Mouse (Mus musculus) induced T-regulatory cell, adult 2 months (primary cell): ENCODE data around the gene Frat2.

ENCODE experiments used
- DNase-seq: peaks from one replicate; pipeline ENCODE4 v3.0.0-alpha.2; 2012; ENCODE audit warnings: low read depth

The Frat2 gene

DNA sequence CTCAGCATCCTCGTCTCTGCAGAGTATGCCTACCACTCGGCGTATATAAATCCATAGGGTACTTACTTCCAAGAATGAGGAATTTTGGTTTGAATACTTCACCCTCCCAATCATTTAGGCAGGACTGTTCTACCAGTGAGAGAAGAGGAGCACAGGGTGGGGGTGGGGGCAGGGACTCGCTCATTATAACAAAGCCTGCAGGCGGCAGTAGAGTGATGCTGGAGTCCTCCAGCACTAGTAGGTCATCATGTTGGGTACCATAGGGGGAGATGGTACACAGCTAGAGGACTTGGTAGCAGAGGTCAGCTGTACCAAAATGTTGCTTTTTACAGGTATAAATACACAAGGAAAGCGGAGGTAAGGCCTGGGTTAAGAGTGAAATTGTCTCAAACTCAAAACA lies 3.6 kb downstream of the Frat2 start:
- DNase-seq, result peak; percentile 71

DNA sequence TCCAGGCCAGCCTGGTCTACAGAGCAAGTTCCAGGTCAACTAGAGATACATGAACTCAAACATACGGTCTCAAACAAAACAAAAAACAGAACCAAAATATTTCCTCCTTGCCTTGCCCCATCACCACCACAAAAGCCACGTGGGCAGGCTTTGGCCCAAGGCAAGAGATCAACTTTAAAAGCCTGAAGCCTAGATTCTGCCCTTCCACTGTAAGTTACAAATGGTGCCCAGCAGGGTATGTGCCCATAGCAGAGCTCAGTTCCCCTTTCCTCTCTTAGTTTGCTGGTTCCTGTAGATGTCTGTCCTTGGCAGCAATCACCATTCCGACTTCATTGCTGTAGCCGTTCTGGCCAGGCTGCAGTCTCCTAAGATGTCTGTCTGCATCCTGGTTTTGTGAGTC lies 5.2 kb downstream of the Frat2 start:
- DNase-seq, result no peak

DNA sequence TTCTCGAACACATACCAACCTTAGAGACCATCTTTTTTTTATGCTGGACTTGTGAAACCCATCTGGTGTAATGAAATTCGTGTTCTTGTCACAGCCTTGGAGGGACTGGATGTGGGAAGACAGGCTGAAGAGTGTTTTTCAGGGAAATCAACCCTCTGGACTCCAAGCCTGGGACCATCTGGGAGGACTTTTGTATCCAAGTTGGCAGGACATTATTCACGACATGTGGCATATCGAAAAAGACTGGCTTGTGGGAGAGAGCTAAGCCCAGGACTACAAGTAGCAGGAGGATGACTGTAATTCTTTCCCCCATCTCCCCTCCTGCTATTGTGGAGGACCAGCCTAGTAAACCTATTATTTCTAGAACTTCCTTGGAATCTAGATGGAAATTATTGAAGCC lies 5.7 kb downstream of the Frat2 start:
- DNase-seq, result no peak

DNA sequence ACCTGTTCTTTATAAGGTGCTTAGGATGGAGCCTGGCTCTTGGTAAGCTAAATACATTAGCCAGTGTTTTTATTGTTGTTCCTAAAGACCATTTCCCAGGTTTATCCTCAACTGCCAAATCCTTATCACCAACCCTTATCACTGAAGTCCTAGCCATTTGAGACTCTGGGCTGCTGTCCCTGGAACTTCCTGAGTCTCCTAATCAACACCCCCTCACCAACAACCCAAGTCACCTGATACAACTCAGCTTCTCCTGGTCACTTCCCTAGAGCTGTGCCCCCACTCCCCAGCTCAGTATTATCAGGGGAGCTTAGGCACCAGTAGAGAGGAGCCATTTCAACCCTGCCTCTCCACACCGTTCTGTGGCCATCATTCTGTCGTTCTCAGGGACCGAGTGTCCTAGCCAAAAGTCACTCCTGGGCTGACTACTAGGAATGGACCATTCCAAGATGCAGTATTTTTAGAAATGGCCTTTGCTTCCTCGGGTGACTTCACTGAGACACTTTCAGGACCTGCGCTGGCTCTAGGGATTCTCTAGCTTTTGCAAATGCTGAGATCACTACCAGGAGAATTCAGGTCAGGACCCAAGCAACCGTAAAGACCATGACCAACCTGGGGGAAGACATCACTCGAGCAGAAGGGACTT lies 6.7 kb downstream of the Frat2 start:
- DNase-seq, result no peak

DNA sequence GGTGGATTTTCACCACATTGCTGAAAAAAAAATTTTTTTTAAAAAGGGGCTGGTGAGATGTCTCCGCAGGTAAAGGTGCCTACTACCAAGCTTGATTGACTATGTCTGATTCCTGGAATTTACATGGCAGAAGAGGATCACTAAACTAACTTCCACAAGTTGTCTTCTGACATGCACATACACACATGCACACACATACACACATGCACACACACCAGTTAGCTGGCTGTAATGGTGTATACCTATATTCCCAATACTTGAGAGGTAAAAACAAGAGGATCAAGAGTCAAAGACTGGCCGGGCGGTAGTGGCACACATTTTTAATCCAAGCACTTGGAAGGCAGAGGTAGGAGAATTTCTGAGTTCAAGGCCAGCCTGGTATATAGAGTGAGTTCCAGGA lies 8.2 kb downstream of the Frat2 start:
- no peak for DNase-seq

DNA sequence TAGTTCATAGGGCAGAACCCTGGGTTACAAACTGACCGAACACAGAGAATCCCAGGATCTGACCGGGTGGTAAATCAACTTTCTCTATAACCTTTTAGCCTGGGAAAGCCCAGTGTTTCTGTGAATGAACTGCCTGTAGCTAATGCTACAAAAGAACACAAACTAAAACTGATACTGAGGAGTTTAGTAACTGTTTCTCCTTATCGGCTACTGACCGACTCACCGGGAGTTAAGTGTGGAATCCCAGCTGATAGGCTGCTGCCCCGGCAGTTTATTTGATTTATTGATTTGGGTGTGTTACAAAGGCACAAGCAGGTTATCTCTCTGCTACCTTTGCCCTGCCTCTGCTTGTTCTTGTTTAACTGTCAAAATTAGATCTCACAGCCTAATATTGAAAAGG lies 9.1 kb downstream of the Frat2 start:
- no peak for DNase-seq

DNA sequence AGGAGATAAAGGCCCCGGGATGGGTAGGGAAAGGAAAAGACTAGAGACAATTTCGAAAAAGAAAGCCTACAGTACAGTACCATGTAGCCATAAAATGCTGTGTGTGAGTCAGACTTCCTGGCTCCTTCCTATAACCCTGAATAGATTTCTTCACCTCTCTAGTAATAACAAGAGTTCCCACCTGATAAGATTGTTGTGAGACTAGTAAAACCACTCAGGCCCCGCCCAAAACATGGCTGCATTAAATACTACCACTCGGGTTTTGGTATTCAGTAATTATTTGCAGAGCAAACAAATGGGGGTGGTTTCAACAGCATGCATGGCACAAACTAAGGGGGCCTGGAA lies 10.0 kb downstream of the Frat2 start:
- peak; percentile 63 for DNase-seq

DNA sequence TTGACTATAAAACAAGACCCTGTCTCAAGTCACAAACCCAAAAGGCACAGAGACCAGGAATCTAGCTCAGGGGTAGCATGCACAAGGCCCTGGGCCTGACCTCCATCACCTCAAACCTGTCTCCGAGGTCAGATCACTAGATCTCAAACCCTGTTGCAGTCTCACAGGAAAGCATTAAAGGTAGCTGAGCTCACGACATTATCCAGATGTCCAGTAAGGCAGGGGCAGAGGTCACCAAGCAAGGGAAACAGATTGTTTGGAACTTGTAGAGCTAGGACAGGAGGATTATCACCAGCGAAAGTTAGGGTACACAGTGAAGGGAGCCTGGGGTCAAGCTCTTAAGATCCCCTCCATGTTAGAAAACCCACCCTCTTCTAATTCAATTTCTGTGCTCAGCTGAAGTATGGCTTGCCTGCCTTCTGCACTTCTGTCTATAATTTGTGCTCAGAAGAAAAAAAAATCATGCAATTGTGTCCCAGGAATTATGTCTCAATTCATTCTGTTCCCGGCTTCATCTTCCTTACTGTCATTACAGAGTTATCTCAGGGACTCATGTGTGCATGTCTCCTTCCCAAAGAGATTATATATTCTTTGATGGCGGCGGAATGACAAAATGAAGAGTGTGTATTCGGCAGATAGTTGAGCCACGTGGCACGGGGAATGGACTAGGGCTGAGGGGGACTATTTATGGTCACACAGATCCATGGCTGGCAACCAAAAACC lies 10.6 kb downstream of the Frat2 start:
- DNase-seq, result no peak

DNA sequence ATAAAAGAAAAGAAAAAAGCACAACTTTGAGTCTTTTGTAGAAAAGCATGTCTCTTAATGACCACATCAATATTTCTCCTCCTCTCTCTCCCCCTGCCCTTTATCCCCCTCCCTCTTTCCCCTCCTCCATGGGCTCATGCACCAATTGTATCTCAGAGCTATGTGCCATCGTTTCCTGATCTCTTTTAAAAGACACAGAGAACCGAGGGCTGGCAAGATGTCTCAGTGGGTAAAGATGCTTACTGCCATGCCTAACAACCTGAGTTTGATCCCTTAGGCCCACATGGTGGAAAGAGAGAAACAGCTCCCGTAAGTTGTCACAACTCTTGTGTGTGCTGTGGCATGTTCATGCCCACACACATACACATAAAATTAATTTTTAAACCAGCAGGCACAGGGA lies 11.2 kb downstream of the Frat2 start:
- no peak for DNase-seq

DNA sequence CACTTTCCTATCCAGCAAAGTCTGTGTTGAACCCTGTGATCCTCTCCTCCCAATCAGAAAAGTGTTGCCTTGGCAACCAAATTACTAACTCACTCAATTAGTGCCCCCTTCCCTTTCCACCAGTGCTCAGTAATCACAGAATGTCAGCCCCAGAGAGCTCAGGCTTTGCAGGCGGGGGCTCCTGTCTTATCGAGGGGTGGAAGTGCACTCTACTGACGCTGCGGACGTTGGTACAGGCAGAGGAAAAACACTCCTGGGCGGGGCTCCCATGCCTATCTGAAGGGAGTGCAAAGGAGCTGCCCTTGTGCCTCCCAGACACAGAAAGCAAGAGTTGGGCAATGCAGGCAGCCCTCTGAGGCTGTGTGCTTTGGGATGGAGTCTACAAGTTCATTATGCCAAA lies 12.1 kb downstream of the Frat2 start:
- peak; percentile 29 for DNase-seq

DNA sequence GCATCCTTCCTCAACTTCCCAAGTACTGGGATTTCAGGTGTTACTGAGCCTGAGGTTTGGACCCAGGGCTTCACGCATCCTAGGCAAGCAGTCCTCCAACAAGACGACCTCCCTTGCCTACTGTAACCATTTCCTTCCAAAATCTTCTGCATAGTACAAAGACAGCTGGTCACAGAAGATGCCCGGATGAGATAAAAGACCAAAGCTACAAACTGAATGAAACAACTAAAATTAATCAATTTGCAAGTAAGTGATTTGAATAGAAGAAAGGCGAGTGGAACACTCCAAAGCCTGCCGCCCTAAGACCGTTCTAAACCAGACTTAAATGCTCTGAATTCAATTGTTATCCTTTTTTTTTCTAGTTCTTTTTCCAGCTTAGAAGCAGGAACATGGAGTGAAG lies 12.5 kb downstream of the Frat2 start:
- DNase-seq, result no peak

DNA sequence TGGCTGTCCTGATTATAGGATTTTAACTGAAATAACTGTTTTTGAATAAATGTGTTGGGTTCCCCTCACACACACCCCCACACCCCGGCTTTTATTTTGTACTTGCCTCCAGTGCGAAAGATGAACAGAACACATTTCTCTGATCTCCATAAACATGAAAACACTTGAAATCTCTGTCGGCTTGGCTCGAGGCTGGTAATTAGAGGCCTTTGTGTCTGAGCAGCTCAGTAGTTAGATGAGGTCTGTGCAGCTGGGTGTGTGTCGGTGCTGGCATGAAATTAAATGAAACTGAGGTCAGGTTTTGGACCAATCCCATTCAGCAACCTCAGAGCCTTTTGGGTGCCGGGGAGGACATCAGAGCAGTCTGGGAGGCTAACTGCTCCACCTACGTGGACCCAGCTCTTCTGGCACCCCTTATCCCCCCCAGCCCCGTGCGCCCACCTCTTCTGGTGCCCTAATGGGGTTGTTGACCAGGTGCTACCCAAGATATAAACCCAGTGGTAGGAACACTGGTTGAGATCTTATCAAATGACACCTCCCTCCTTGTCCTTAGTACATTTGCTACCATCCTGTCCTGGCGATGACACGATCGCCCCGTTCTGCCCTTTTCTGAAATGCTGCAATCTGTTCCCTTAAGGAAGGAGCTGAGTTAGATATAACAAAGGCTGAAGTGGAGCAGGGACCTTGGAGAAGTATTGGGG lies 15.3 kb downstream of the Frat2 start:
- DNase-seq, result no peak

DNA sequence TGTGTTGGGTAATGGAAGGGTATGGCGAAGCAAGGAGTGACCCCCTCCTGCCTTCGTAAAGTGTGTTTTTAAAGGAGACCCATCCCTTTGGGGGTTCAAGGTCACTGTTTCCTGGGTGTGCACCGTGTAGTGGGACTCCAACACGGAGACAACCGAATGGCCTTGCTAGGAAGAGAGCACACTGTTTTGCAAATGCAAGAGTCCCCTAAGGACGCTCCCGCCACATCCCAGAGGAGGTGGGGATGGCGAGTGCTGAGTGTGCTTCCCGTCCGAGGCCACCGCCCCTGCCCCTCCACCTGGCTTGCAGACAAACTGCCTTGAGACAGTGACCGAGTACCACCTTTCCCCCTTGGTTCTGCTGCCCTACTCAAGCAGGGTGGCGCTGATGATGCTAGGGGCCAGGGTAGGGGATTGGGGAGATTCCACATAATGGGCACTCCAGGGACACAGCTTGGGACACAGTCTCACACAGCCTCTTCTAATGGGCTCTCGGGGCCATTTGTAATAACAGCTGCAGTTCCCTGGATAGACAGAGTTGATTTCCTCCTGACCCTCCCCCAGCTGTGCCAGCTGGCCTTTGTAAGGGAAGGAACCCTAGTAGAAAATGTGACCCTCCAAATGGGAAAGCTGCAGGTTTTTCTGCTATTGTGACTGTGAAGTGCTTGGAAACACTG lies 16.1 kb downstream of the Frat2 start:
- no peak for DNase-seq

DNA sequence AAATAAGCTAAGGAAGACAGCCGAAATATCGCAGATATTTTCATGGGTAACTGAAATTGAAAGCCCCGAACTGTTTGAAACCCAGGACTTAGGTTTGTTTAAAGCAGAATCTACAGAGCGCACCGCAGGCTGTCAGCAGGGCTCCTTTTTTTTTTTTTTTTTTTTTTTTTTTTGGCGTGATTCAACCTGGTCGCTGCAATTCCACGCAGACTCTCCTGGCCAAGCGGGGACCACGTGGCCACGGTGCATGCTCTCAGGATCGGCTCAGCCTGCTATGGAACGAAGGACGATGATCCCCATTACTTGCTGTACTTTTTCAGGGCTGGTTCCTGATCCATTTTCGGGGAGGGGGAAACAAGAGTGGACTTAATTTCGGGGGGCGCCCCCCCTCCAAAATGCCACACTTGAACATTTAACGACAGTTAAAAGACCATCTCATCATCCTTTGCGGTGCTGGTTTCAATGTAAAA lies 16.8 kb downstream of the Frat2 start:
- no peak for DNase-seq

DNA sequence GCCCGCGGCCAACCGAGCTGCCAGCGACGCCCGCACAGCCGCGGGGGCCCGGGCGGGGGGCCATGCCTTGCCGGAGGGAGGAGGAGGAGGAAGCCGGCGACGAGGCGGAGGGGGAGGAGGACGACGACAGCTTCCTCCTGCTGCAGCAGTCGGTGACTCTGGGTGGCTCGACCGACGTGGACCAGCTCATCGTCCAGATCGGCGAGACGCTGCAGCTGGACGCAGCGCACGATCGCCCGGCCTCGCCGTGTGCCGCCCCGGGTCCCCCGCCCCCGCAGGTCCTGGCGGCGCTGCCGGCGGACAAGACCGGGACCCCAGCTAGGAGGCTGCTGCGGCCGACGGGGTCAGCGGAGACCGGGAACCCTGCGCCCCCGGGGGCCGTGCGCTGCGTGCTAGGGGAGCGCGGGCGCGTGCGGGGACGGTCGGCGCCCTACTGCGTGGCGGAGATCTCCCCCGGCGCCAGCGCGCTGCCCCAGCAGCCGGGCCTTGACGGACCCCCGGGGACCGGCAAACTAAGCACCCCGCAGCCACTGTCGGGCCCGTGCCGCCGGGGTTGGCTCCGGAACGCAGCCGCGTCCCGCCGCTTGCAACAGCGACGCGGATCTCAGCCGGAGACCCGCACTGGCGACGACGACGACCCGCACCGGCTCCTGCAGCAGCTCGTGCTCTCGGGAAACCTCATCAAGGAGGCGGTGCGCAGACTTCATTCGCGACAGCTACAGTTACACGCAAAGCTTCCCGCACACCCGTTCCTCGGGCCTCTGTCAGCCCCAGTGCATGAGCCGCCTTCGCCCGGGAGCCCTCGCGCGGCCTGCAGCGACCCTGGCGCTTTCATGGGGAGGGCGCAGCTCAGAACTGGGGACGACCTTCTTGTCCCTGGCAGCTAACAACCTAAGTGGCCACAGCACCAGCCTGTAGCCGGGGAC lies 17.6 kb downstream of the Frat2 start:
- peak; percentile 75 for DNase-seq

DNA sequence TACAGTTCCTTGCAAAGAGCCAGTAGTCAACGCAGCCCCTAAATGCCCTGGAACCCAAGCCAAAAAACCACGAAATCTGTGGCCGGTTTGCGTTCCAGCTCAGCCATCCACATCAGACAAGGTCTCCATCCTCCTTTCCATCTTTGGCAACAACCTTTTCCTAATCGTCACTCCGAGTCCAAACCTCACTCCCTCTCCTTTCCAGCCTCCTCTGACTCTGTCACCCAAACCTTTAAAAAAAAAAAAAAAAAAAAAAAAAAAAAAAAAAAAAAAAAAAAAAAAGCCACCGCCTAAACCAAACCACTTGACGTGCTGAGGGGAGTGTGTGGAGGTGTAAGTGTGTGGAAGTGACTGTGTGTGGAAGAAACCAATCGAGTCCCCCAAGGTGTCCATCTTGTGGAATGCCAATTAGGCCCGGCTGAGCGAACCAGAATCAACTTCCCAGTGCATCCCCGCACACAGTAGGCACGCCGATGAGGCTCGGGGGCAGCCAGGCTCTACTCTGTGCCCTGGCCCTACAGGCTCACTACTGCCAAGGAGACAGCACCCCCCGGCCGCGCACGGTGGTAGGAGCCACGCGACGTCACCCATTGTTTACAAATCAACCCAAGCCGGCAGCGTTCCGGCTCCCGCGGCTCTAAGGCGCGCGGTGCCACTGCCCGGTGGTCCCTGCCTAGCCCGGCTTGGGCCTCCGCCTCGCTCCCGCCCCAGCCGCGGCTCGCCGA lies 18.4 kb downstream of the Frat2 start, which contains the start of gene Frat1:
Frat1 (plus strand) TSS at position 590 of the 725 bp plus-strand sequence.
- peak; percentile 94 for DNase-seq

DNA sequence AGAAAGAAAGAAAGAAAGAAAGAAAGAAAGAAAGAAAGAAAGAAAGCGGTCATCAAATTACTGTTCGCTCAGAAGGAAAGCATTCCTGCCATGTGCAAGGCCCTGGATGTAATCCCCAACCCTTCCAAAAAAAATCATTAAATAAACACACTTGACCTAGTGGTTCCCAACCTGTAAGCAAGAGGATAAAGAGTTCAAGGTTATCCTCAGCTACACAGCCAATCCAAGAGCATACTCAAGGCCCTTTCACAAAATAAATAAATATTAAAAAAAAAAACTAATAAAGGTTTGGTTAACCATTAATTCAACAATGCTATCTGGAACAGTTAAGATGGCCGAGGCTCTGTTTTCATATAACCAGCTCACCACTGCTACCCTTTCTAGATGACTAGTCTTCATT lies 19.0 kb downstream of the Frat2 start:
- no peak for DNase-seq

DNA sequence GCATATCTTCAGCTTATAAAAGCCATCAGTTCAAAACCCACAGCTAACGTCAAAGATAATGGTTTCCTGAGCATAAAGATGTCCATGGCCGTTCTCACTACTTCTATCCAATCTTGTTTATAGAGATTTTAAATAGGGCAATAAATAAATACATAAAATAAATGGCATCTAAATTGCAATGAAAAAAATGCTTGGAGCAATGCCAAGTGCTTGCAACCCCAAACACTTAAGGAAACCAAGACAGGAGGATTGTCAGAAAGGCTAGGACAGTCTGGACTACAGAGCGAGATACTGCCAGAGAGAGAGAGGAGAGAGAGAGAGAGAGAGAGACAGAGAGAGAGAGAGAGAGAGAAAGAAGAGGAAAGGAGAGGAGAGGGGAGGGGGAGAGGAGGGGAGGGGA lies 21.4 kb downstream of the Frat2 start:
- DNase-seq, result no peak

DNA sequence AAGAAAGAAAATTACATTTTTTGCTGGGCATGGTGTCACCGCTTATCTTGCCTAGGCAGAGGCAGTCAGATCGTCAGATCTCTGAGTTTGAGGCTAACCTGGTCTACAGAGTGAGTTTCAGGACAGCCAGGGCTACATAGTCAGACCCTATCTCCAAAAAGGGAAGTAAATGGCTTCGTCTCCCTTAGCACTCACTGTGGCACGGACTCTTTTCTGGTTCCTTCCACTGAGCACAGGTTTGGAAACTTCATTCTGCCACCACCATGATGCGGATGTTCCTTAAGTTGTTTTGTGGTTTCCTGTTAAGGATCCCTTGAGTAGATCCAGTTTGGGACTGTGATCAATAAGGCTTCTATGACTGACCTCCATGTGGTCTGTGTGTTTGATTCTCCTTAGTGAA lies 23.0 kb downstream of the Frat2 start:
- DNase-seq, result no peak

DNA sequence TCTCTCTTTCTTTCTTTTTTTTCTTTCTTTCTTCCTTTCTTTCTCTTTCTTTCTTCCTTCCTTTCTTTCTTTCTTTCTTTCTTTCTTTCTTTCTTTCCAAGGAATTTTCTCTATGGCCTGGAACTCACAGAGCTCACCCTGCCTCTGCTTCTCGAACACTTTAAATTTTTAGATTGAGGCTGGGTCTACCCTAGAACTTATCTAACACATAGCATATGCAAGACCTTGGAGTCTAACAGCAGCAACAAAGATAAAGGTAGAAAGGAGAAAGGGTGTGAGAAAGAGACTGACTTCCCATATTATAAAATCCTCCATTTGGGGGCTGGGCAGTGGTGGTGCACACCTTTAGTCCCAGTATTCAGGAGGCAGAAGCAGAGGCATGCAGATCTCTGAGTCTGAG lies 25.3 kb downstream of the Frat2 start:
- no peak for DNase-seq

DNA sequence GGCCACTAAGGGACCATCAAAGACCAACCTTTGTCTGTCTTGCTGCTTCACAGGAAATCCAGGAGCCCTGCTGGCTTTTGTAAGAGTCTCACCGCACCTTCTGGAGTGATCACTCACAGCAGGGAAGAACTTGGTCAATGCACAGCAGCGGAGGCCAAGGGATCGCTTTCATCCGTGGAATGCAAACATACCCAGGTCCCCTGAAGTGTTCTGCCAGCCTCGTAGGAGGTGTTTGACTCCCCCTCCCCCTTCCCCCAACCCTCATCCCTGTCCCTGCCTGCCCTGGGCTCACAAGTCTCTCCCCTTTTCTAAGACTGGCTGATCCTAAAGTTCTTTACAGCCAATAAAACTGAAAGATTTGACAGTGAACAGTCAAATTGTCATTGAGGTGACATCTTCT lies 26.5 kb downstream of the Frat2 start:
- DNase-seq, result no peak
